Mouse (Mus musculus) T-helper 1 cell (primary cell): Measurements from ENCODE around the gene Stox1.
"Not testable (repeated sequence)": the region's sequence is repeated elsewhere in the genome, so short reads cannot be mapped to it uniquely, and the experiment has no call there.

Source experiments
- in situ Hi-C: fragments of 300-600 bp; cut with MboI, MseI; formaldehyde crosslinking; loops from one replicate; pipeline ENCODE4 v1.15.1; 2025; ENCODE audit warnings: high pct_unique_total_duplicates

The Stox1 gene

GRCm38 (mm10) chr10:62725771-62726687 is at the start of gene Stox1:
Gene Stox1 (minus strand): TSS chr10:62726128.
- in situ Hi-C loops = no loop called here

- in situ Hi-C loops = loop anchor here (10.0 kb wide), 1 partner anchor 254 kb away; no protein-coding TSS in a partner anchor
Measured at GRCm38 (mm10) chr10:62750781-62751180, 24.9 kb upstream of the Stox1 start.

GRCm38 (mm10) chr10:62739961-62740737 is 14.2 kb upstream of the Stox1 start:
- in situ Hi-C loops = no loop called here

GRCm38 (mm10) chr10:62736965-62737688 is 11.2 kb upstream of the Stox1 start:
- in situ Hi-C loops = no loop called here

GRCm38 (mm10) chr10:62730826-62731225 is 4.9 kb upstream of the Stox1 start:
- in situ Hi-C loops = no loop called here

GRCm38 (mm10) chr10:62724936-62725335 is 992 bp downstream of the Stox1 start:
- in situ Hi-C loops = no loop called here

- in situ Hi-C loops = no loop called here
Measured at GRCm38 (mm10) chr10:62722701-62723100, 3.2 kb downstream of the Stox1 start.

- in situ Hi-C loops = not testable (repeated sequence)
Measured at GRCm38 (mm10) chr10:62720574-62720973, 5.4 kb downstream of the Stox1 start.

GRCm38 (mm10) chr10:62713457-62713856 is 12.5 kb downstream of the Stox1 start:
- in situ Hi-C loops = no loop called here

- in situ Hi-C loops = no loop called here
Measured at GRCm38 (mm10) chr10:62703579-62703978, 22.3 kb downstream of the Stox1 start.

GRCm38 (mm10) chr10:62702436-62702835 is 23.5 kb downstream of the Stox1 start:
- in situ Hi-C loops = no loop called here

- in situ Hi-C loops = loop anchor here (25.0 kb wide), 1 partner anchor 1980 kb away; no protein-coding TSS in a partner anchor
Measured at GRCm38 (mm10) chr10:62692771-62693170, 33.2 kb downstream of the Stox1 start.

- in situ Hi-C loops = loop anchor here (25.0 kb wide), 1 partner anchor 1980 kb away; no protein-coding TSS in a partner anchor
Measured at GRCm38 (mm10) chr10:62692244-62692643, 33.7 kb downstream of the Stox1 start.

GRCm38 (mm10) chr10:62687032-62687674 is 38.8 kb downstream of the Stox1 start:
- in situ Hi-C loops = loop anchor here (25.0 kb wide), 1 partner anchor 1975 kb away; no protein-coding TSS in a partner anchor

GRCm38 (mm10) chr10:62683043-62683442 is 42.9 kb downstream of the Stox1 start:
- in situ Hi-C loops = loop anchor here (25.0 kb wide), 1 partner anchor 1971 kb away; no protein-coding TSS in a partner anchor

GRCm38 (mm10) chr10:62679833-62680232 is 46.1 kb downstream of the Stox1 start:
- in situ Hi-C loops = loop anchor here (25.0 kb wide), 1 partner anchor 1968 kb away; no protein-coding TSS in a partner anchor

GRCm38 (mm10) chr10:62677329-62677728 is 48.6 kb downstream of the Stox1 start:
- in situ Hi-C loops = loop anchor here (25.0 kb wide), 1 partner anchor 1965 kb away; no protein-coding TSS in a partner anchor

- in situ Hi-C loops = loop anchor here (25.0 kb wide), 1 partner anchor 1964 kb away; no protein-coding TSS in a partner anchor
Measured at GRCm38 (mm10) chr10:62676196-62676595, 49.7 kb downstream of the Stox1 start.

GRCm38 (mm10) chr10:62672359-62672758 is 53.6 kb downstream of the Stox1 start:
- in situ Hi-C loops = no loop called here

- in situ Hi-C loops = no loop called here
Measured at GRCm38 (mm10) chr10:62669245-62669644, 56.7 kb downstream of the Stox1 start.

- in situ Hi-C loops = no loop called here
Measured at GRCm38 (mm10) chr10:62668463-62668862, 57.5 kb downstream of the Stox1 start.
